Mouse (Mus musculus) brain, adult 2 months (tissue): ENCODE results near the gene Zbtb48.

Experiments
- DNase-seq: peaks from one replicate; pipeline ENCODE4 v3.0.0; 2011; ENCODE audit warnings: low read depth, low spot score

Zbtb48 gene

GRCm38 (mm10) chr4:151972221-151972967 is 55.1 kb downstream of the Zbtb48 start:
- peak; percentile 51 for DNase-seq
